Mouse (Mus musculus) inflammation-experienced regulatory T-cells, adult 6 months (primary cell): Measurements from ENCODE around the gene Gm20604. TPM values are rescaled to one million over a fixed set of nuclear protein-coding genes. Genes with fewer than 3 reads are reported as not detected.

Source experiments
- ATAC-seq: one replicate; pipeline ENCODE4 v1.8.0; 2017
- polyA plus RNA-seq, 3 experiments: library from polyadenylated mRNA; unstranded; fragments of 100-300 nt; shearing (Covaris generic); gene quantifications; one replicate each; pipeline ENCODE4 v1.2.1; 2017

The Gm20604 gene
- polyA plus RNA-seq, 3 experiments from 2014 or later, result 6.8 to 11.4 (median 8.3) TPM

GRCm38 (mm10) chr12:102705216-102705871 is 53.1 kb downstream of the Gm20604 start:
- ATAC-seq, result peak; percentile 72

DNA sequence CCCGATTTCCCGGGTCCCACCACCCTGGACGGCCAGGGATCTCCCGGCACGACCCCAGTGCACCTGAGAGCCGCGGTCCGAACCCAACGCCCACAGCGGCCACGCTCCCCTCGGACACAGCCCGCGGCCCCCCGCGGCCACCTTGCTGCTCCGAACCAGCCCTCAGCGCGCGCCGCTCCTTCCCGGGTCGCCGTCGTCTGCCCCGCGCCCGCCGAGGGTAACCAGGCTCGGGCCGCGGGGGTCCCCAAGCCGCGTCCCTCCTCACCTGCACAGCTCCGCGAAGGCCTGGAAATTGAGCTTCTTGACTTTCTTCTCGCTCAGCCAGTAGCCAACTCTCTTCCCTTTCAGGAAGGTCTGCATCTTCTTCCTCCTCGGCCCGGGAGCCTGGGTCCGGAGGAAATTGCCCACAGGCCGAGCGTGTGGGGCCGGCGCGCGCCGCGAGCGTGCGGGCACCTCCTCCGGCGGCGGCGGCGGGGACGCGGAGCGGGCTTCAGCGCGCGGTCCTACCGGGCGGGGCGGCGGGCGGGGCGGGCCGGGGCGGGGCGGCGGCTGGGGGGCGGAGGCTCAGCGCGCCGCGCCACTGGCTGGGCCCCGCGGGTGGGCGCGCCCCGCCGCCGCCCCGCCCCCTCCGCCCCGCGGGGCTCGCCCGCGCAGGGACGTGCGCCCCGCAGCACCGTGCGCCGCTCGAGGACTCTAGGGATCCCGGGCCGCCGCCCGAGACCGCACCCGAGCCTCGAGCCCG is 53.8 kb downstream of the Gm20604 start, which contains the start of gene Itpk1:
TSS of gene Itpk1 (minus strand) at position 474 of the 742 bp plus-strand sequence.
- ATAC-seq, result peak; percentile 50

DNA sequence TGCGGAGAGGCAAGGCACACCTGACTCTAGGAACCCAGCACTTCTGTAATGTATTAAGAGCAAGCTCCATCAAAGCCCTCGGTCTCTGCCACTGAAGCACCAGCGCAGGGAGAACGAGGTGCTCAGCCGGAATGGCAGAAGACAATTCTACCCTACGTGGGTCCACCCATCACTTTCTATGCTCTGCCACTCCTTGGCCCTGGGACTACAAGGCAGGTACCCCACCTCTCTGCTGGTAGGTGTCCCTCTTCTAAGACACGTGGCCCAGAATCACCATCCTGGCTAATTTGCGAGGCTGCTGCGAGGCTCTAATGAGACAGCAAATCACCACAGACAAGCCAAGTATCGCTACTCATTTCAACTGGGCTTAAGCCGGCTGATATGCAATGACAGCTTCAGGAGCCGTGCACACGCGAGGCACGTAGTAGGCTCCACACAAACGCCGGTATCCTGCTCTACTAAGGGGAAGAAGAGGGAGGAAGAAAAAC is 54.5 kb downstream of the Gm20604 start:
- ATAC-seq, result peak; percentile 24

DNA sequence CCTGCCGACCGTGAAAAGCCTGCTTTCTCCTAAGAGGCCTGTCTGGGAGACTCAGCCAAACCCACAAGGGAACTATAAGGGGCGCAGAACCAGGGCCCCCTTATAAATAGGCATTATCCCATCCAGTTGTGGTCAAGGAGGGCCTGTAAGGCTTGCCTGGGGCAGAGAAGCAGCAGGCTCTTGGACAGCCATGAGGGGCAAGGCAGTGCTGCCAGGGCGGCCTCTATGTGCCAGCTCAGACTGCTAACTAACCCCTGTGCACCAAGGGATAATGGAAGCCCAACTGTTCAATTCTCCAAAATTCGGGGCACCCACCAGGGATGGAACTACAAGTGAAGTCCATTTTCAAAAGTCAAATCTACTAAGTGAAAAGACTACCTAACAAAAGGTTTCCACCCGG is 55.0 kb downstream of the Gm20604 start:
- ATAC-seq, result no peak

DNA sequence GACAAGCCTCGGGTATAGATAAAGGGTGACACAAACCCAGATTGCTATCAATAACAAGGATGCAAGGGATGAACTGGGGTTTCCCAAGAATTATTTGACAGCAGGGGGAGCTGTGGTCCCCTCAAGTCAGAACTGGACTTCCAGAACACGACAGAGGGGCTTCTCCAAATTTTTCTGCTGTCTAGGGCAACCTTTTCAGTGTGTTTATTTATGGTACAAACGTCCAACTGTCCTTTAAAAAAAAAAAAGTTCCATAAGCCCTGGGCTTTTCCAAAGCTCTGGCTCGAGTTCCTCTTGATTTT is 55.4 kb downstream of the Gm20604 start:
- ATAC-seq, result no peak

GRCm38 (mm10) chr12:102702356-102703110 is 55.9 kb downstream of the Gm20604 start:
- peak; percentile 27 for ATAC-seq

DNA sequence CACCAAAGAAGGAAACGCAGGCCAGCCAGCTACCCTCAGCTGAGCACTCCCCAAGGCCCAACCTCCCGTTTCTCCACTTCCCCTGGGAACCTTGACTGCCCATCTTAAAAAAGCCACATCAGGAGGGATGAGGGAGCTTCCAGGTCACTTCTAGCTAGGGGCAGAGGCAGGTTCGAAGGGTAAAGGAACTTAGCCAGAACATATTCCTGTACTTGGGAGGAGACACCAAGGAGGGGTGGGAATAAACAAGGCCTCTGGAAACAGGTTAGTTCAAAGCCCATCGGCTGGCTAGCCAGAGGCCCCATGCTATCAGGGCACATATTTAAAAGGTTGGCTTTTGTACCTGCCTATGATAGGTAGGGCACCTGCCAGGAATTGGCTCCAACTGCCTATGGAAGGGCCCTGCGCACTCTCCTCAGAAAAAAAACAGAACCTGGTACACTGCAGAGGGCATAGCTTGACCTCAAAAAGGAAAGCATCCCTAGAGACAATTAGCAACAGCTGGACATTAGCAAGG is 56.7 kb downstream of the Gm20604 start:
- ATAC-seq, result no peak

DNA sequence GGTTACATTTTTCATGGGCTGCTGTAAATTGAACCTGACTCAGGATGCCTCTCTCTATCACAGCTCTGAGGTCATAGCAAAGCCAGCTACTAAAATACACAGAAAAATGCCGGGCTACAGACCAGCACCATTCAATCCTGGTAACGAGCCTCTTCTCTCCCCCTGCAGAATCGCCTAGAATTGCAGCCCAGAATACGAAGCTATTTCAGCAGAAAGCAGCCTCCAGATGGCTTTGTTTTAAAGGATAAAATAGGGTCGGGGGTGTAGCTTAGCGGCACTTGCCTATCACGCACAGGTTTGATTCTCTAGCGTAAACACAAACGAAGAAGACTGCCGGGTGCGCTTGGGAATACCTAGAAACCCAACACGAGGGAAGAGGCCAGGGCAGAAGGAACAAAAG is 58.0 kb downstream of the Gm20604 start:
- no peak for ATAC-seq

DNA sequence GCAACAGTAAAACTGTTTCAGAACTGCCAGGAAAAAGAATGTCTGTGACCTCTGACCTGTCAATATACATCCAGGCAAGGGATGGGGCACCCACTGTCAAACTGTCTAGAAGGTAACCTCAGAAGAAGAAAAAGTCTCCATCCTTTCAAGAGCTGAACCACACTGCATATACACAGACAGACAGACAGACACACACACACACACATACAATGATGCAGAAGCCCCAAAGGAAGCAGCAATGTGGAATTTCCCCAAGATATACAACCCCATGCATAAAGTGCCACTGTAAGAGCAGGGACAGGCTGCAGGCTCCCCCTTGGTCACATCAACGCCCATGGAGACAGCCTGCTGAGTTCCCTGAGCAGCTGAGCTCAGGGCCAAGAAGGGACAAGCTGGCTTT is 59.3 kb downstream of the Gm20604 start:
- ATAC-seq, result peak; percentile 34

- no peak for ATAC-seq
Observed at GRCm38 (mm10) chr12:102698089-102698684, 60.3 kb downstream of the Gm20604 start.

DNA sequence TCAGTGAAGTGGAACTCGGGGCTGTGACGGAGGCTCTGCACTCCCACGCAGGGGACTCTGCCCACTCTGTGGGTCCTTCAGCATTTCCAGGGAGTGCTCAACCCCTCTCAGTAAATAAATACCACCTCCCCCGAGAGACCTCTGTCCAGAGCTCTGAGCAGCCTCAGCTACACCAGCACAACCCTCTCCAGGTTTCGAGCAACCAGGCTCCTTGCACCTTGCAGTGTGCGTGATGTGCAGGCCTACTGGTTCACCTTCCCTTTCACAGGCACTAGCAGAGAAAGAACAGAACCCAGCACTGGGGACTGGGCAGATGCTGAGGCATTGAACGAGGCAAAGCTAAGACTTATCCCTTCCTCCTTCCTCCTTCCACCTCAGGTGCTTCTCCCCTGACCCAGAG is 61.1 kb downstream of the Gm20604 start:
- no peak for ATAC-seq

GRCm38 (mm10) chr12:102696635-102697354 is 61.7 kb downstream of the Gm20604 start:
- ATAC-seq, result no peak

DNA sequence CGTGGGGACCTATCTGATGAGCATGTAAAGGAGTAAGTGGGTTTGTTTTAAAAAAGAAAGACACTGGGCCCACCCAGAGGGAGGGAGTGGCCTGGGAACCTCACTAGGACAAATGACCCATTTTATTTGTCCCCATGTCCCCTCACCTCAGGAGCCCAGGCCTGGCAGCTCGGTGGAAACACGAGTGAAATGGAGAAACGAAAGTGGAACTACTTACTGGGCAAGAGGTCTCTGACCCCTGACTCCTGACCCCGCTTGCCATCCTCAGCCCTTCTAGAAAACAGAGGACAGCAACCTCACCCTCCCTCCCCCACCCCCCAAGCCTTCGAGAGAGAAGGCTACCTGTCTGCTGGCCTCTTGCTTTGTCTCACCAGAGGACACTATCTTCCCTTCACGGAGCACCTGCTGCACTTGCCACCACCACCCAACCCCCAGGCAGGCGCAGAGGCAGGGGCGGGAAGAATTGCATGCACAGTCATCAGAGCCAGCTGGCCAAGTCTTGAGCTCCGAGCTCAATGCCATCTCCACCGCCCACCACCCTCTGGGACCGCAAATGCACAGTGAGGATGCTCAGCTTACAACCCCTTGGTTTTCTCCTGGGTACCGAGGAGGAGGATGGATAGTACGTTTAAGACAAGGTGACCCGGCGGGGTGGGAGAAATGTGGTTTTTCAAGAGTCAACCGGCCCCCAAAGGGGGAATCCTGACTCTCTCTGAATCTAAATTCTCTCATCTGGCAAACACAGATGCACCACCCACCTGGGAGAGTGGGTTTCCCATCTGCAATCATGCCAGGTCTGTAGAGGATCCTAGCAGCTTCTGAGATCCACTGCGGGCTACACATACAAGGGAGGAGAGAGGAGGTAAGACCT is 62.9 kb downstream of the Gm20604 start:
- peak; percentile 49 for ATAC-seq

DNA sequence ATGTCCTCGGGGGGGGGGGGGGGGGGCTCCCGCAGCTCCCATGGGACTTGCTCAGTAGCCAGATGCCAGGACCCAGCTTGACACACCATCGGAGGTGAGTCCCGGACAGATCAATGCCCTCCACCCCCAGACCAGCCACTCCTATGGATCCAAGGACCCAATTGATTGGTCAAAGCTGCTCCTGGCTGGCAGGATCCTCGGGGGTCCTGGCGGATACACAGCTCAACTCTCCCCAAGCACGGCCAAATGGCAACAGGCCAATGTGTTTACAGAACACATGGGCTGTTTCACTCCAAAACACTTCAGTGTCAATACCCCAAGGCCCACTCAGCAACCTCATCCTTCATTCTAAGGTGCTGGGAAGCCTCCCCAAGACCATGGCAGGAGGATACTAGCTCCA is 66.7 kb downstream of the Gm20604 start:
- ATAC-seq, result no peak

Other genes with a start within 250 kb of the Gm20604 start
- gene Chga, start 203.7 kb downstream of the Gm20604 start, polyA plus RNA-seq, result under 1 TPM in 1 of 3 experiments, not detected in 2; 0.47 TPM
- 10 to 100 TPM; 13.4 to 31.0 (median 14.1) TPM for gene Itpk1, start 53.7 kb downstream of the Gm20604 start, polyA plus RNA-seq
- 1 to 10 TPM; 4.7 to 6.9 (median 6.2) TPM for gene Moap1, start 15.0 kb downstream of the Gm20604 start, polyA plus RNA-seq
- gene Tmem251, start 14.9 kb downstream of the Gm20604 start, polyA plus RNA-seq, result 10 to 100 TPM in 1 of 3 experiments, 1 to 10 TPM in 2; 7.7 to 10.5 (median 9.7) TPM
- not detected for gene Gm28051, start 907 bp downstream of the Gm20604 start, polyA plus RNA-seq
- gene Gon7, start 869 bp downstream of the Gm20604 start, polyA plus RNA-seq, result 10 to 100 TPM; 25.6 to 36.4 (median 26.0) TPM
- gene Ubr7, start 705 bp downstream of the Gm20604 start, polyA plus RNA-seq, result 10 to 100 TPM; 22.6 to 27.0 (median 23.5) TPM
- 10 to 100 TPM in 2 of 3 experiments, 1 to 10 TPM in 1; 7.4 to 13.8 (median 10.4) TPM for gene Btbd7, start 119.8 kb upstream of the Gm20604 start, polyA plus RNA-seq
- gene Cox8c, start 140.6 kb upstream of the Gm20604 start, polyA plus RNA-seq, result not detected
- under 1 TPM; 0.19 to 0.38 (median 0.22) TPM for gene Unc79, start 190.2 kb upstream of the Gm20604 start, polyA plus RNA-seq